In genomic region chr15:84703992-84704391, GRCm38 (mm10) we compare ENCODE assay signal across 37 mouse cellular contexts. TPM values are rescaled to one million over a fixed set of nuclear protein-coding genes. Genes with fewer than 3 reads are reported as not detected.
"Had no signal": no experiment of that assay in that cellular context is flagged by ENCODE, and none has a peak within 500 bp of the region (broad histone marks: within the 10 kb centered on the region; RNA-seq: fewer than 3 reads in every experiment).

No protein-coding gene starts in this region.

- DNase-seq: heart, postnatal 10 days; heart, postnatal 14 days; heart, postnatal 36 days; heart, postnatal 4 days; kidney, adult 11 months; kidney, adult 18-20 months; kidney, adult 2 months; kidney, adult 8-10 months; kidney, adult 9 months; kidney, postnatal 10 days; kidney, postnatal 14 days; kidney, postnatal 25 days; kidney, postnatal 36 days; kidney, postnatal 4 days; layer of hippocampus, adult 9-11 months; layer of hippocampus, postnatal 36 days had no signal

- H3K27ac ChIP-seq: heart, embryonic 10.5 days; heart, embryonic 13.5 days; heart, embryonic 15.5 days; hindbrain, embryonic 10.5 days; hindbrain, embryonic 12.5 days; hindbrain, embryonic 13.5 days; hindbrain, embryonic 14.5 days; hindbrain, embryonic 15.5 days; hindbrain, postnatal 0 days; kidney, embryonic 15.5 days; kidney, postnatal 0 days; layer of hippocampus, adult 2 months had no signal

- H3K9ac ChIP-seq: heart, embryonic 12.5 days; heart, embryonic 13.5 days; heart, embryonic 15.5 days; hindbrain, embryonic 12.5 days; hindbrain, embryonic 13.5 days; hindbrain, embryonic 14.5 days; hindbrain, embryonic 15.5 days; intestine, embryonic 15.5 days; kidney, embryonic 15.5 days had no signal

- H3K4me3 ChIP-seq: heart, embryonic 10.5 days; heart, embryonic 12.5 days; heart, embryonic 13.5 days; heart, embryonic 15.5 days; hindbrain, embryonic 10.5 days; hindbrain, embryonic 12.5 days; hindbrain, embryonic 13.5 days; hindbrain, embryonic 15.5 days; intestine, embryonic 15.5 days; kidney, embryonic 15.5 days; layer of hippocampus, adult 2 months had no signal

- H3K4me2 ChIP-seq: heart, embryonic 11.5 days; heart, embryonic 12.5 days; heart, embryonic 13.5 days; heart, embryonic 15.5 days; hindbrain, embryonic 12.5 days; hindbrain, embryonic 13.5 days; hindbrain, embryonic 14.5 days; hindbrain, embryonic 15.5 days; intestine, embryonic 15.5 days; kidney, embryonic 15.5 days had no signal

- ATAC-seq: hindbrain, embryonic 16.5 days; hindbrain, postnatal 0 days; inflammation-experienced regulatory T-cells, adult 6 months; intestine, embryonic 15.5 days; intestine, embryonic 16.5 days; intestine, postnatal 0 days had no signal

- H3K36me3 ChIP-seq: hindbrain, embryonic 12.5 days had no signal

- H3K27me3 ChIP-seq: heart, embryonic 12.5 days; heart, embryonic 13.5 days; heart, embryonic 15.5 days; hindbrain, embryonic 12.5 days; hindbrain, embryonic 13.5 days; hindbrain, embryonic 15.5 days; intestine, embryonic 15.5 days; kidney, embryonic 15.5 days had no signal

- H3K4me1 ChIP-seq: heart, embryonic 15.5 days; hindbrain, embryonic 12.5 days; hindbrain, embryonic 13.5 days had no signal

- H3K9me3 ChIP-seq: heart, embryonic 10.5 days; heart, embryonic 12.5 days; heart, embryonic 13.5 days; heart, embryonic 15.5 days; hindbrain, embryonic 12.5 days; hindbrain, embryonic 13.5 days; hindbrain, embryonic 15.5 days; intestine, embryonic 15.5 days; kidney, embryonic 15.5 days had no signal

RNA-seq across cellular contexts. Expression of gene Arhgap8, which starts 15.9 kb away (rescaled TPM):
- total RNA-seq: hematopoietic stem cell, adult 5-6 weeks; layer of hippocampus, postnatal 14 days had no signal
